Mouse (Mus musculus): ENCODE data around the gene Lin54. TPM values are rescaled to one million over a fixed set of nuclear protein-coding genes. Genes with fewer than 3 reads are reported as not detected.

Gene Lin54
- polyA plus RNA-seq (2012; rRNA removed): 6.2 and 6.6 TPM in 2 replicates

DNA sequence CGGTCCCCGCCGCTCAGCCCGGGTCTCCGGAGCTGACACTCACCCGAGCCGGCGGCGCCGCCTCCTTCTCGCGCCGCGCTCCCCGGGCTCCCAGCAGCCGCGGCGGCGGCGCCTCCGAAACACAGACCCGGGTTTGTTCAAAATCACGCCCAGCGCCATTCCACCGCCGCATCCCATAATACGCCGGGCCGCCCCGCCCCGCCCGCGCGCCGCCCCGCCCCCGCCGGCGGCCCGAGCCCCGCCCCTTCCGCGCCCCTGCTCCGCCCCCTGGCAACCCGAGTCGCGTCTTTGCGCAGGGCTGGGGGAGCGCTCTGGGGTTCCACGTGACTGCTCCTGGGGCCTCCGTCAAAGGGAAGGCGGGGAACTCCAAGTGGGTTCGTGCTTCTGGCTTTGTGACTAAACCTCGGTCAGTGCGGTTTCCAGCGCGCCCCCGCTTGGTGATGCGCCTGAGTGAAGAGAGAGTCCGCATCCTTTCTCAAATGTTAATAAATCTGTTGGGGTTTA lies at the start of gene Lin54:
Gene Lin54 (minus strand): TSS at position 182 of the 504 bp plus-strand sequence.
- peak; percentile 65 for DNase-seq (ENCODE audit: low spot score)

DNA sequence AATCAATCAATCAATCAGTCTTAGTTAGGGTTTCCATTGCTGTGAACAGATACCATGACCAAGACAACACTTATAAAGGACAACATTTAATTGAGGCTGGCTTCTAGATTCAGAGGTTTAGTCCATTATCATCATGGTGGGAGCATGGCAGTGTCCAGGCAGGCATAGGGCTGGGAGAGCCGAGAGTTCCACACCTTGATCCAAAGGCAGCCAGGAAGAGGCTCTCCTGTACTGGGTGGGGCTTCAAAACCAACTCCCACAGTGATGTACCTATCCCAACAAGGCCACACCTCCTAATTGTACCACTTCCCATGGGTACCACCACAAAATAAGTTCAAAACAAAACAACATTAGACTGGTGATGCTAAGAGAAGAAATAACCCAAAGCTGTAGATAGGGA lies 49.7 kb upstream of the Lin54 start:
- no peak for DNase-seq (ENCODE audit: low spot score)

DNA sequence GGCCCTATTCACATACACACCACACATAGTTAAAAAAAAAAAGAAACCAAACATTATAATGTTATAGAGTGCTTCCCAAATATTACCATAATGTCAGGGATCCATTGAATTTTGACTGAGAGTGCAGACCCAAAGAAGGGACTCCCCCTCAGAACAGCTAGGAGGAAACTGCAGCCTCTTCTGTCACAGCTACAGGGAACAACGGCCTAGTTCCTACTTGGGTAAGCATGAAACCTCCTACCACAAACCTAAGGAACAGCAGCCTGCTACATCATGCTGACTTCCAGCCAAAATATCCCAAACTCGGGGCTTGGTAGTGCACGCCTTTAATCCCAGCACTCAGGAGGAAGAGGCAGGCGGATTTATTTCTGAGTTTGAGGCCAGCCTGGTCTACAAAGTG lies 48.9 kb upstream of the Lin54 start:
- no peak for DNase-seq (ENCODE audit: low spot score)

DNA sequence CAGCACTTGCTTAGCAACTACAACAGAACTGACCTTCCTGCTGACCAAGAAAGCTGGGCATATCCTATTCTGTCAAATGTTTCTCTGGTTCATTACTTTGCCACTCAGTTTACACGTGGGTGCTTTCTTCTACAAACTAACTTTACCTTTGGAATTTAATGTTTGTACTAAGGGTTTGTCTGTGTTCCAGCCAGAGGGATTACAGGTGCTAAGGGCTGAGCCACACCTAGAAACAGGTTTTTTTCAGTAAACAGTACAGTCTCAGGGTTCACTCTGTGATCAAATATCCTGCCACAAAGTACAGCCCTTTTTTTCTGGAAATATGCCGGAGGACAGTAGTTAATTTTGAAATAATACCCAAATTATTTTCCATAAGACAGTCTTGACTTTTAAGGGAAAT lies 47.8 kb upstream of the Lin54 start:
- DNase-seq (ENCODE audit: low spot score): no peak

DNA sequence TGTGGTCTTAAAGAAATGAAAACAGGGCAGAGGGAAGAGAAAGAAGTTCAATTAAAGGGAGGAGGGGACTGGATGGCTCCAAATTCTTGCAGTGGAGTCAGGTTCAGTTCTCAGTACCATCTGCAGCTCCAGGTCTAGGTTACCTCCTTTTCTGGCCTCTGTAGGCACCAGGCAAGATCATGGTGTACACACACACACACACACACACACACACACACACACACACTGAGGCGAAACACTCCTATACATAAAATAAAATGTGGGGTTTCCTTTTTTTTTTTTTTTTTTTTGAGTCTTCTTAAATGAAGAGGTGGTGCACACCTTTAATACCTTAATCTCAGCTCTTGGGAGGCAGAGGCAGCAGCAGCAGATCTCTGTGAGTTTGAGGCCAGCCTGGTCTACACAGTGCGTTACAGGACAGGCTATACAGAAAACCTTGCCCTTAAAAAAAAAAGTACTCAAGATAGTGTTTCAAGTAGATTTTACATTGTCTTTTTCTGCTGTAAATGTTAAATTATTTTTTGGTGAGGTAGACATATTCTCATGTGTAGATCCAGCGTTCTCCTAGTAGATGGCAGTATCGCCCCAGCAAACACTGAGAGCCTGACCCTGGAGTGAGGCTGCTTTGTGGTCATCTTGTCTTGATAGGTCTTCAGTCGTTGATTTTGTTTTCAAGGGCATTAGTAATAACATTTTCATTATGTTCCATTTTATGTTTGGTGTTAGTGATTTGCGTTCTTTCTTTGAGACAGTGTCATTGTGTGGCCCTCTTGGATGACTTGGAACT lies 46.0 kb upstream of the Lin54 start:
- DNase-seq (ENCODE audit: low spot score): no peak

DNA sequence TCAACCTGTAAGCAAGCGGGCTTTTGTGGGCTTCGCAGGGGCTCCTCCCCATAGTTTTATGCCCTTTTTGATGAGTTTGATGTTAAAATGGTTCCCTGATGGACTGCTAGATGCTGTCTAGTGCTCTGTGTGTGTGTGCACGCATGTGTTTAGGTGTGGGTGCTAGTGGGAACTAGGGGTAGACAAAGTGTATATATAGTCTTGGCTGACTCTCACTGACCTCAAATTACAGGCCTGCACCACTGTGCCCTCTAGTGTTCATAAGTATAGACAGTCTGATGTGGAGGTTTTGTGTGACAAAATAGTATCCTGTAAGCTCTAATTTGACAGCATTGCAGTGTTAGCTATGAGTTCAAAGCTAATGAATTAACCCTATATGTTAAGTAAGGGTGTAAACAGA lies 36.2 kb upstream of the Lin54 start:
- no peak for DNase-seq (ENCODE audit: low spot score)

DNA sequence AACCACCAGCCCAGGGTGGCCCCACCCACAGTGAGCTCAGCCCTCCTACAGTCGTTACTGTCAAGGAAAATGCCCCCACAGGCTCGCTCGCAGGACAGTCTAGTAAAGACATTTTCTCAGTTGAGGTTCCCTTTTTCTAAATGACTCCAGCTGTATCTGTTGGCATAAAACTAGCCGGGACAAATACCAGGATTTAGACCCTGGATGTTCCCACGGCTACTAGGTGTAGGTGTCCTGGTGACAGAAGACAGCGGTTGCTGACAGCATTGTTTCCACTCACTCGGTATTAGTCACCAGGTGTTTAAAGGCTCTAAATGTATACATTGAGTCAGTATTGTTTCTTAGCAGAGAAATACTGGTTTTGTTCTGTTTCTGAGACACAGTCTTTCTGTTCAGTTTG lies 35.4 kb upstream of the Lin54 start:
- no peak for DNase-seq (ENCODE audit: low spot score)

DNA sequence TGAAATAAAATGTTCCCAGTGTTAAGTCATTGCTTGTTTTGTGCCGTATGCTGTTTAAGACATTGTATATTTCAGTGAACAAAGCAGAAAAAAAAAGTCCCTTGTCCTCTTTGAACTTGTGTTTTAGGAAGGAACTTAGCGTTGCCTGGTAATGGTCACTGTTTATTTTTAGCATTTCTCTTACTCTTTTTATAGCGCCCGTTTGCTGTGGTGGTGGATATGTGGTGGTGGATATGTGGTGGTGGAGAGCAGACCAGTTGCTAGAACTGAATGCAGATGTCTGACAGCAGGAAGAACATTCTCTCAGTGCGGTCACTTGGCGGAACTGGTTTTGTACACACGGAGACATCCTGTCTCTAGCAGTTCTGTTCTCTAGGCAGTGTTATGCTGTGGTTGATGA lies 25.7 kb upstream of the Lin54 start:
- no peak for DNase-seq (ENCODE audit: low spot score)

DNA sequence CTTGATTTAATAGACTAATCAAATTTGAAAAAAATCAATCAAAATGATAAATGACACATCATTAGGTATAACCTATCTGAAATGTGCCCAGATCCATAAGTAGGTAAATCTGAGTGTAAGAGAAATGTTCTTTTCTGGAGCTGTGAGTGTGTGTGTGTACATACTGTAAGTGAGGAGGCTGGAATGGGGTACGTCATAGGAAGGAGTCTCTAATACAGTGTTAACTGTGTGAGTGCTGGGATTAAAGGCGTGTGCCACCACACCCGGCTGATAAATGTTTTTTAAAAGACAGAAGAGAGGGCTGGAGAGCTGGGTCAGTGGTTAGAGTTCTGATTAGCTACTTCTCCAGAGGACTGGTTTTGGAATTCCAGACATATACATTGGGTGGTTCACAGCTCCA lies 25.2 kb upstream of the Lin54 start:
- DNase-seq (ENCODE audit: low spot score): no peak

DNA sequence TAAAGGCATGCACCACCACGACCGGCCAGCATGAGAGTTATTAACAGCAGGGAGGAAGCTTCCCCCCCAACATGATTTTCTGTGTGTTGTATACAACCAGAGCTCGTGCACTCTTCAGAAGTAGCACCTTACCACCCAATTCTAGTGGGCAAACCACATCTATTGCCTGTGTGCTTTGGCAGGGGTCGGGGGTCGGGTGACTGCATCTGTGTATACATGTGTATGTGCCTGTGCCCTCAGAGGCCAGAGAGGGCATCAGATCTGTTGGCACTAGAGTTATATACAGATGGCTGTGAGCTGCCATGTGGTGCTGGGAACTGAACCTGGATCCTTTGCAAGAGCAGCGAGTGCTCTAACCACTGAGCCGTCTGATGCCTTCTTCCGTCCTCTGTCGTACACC lies 24.5 kb upstream of the Lin54 start:
- DNase-seq (ENCODE audit: low spot score): no peak

DNA sequence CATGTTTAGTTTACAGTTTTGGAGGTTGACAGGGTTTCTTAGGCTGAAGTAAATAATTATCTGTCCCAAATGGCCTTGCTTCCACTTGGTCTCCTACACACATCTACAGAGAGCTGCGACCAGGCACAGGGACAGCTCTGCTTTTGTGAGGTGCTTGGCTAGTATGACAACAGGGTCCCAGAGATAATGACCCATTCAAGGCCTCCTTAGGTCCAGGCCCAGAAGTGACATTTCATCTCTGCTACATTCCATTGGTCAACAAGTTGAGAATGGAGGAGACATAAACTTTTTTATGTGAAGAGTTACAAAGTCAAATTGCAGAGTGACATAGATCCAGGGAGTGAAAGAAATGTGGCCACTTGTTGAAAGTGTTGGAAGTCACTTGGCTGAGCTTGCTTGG lies 22.9 kb upstream of the Lin54 start:
- DNase-seq (ENCODE audit: low spot score): no peak

DNA sequence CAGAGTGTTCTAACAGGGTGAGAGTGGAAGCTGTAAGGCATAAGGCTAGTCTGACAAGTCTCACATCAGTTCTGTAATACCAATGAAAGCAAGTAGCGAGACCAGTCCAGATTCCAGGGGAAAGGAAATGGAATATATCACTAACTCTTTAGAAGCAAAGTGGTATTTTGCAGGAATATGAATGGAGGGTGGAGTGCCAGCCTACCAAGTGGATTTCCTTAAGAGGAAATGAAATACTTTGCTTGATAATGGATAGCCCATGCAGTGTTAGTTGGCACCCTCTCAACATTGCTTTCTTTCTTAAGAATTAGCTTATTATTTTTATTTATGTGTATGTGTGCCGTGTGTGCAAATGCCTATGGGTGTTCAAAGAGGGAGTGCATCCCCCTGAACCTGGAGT lies 19.8 kb upstream of the Lin54 start:
- no peak for DNase-seq (ENCODE audit: low spot score)

DNA sequence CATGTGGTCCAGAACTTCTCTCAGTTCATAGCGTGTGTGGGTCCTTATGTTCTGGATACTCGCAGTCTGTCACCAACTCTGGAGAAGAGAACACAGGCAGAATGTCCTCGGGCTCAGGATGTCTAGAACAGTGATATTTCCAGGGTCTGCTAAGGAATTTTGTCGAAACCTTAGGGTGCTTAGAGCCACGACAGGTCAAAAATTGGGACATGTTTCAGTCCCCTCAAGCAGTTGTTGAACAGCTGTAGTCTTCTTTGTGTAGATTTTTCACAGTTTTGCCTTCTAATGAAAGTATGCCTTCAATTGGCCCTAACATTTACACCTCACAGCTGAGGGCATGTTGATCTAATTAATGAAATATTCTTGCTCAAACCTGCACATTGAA lies 18.6 kb upstream of the Lin54 start:
- no peak for DNase-seq (ENCODE audit: low spot score)

DNA sequence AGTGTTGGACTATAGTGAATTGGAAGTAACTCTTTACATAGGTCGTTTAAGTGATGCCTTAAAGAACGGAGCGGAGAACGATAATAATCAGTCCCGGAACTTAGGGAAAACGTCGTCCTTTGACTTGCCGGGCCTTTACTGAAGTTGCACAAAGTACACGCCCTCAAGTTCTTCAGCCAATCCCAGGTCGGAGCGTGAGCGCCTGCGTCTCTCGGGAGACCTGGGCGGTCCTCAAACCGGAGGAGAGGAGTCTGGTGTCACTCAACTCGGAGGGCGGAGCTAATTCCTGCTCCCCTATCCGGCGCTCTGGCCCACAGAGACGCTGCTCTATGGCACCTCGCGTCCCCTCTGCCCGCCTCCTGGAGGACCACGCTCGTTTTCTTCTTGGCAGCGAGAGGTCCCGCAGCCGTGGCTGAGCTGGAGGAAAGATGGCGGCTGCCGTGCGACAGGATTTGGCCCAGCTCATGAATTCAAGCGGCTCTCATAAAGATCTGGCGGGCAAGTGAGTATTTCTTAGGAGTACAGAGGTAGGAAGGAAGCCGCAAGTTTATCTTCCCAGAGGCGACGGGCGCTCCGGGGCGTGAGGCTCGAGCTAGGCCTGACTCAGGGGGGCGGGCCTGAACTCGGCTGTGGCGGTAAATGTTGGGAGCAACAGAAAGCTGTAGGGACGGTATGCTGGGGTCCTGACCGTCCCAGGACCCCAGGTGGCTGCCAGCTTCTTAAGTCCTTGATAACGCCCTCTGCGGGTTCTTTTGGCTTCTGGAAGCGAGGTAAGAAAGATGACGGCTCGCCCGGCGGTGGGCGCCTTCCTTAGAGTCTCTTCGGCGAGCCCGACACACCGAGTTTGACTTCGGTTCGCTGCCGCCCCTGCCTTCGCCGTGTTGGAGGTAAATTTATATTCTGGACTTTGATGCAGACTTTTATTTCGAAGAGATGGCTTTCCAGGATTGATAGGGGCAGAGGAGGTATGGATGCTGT lies 17.9 kb upstream of the Lin54 start, which contains the start of gene Cops4:
Gene Cops4 (plus strand): TSS at position 261 of the 978 bp plus-strand sequence.
- DNase-seq (ENCODE audit: low spot score): peak; percentile 82

DNA sequence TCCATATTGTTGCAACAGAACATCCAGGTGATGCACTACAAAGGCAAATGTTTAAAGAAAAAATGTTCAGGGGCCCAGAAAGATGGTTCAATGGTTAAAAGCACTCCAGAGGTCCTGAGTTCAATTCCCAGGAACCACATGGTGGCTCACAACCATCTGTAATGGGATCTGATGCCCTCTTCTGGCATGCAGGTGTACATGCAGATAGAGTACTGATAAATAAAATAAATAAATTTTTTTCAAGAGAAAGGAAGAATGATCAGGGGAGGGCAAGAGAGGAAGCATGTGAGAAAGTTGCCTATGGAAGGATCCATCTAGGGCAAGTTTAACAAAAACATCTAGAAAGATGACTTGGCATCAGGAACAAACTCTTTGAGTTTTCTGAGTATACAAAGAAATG lies 12.1 kb upstream of the Lin54 start:
- DNase-seq (ENCODE audit: low spot score): no peak

DNA sequence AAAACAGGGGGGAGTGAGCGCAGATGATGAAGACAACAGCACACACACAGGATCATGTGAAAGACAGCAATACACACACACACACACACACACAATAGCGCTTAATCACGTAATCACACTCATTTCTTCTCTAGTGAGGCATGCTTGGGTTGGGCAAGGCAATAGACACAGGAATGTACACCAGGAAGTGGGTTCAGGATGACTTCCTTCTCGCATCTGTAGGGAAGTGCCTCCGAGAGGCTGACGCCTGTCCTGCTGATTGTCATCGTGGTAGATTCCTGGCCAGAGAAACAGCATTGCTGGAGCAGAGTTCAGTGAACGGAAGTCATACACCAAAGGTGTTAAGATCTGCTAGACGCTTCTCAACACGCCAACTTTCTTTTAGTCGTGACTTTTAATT lies 8.8 kb upstream of the Lin54 start:
- no peak for DNase-seq (ENCODE audit: low spot score)

DNA sequence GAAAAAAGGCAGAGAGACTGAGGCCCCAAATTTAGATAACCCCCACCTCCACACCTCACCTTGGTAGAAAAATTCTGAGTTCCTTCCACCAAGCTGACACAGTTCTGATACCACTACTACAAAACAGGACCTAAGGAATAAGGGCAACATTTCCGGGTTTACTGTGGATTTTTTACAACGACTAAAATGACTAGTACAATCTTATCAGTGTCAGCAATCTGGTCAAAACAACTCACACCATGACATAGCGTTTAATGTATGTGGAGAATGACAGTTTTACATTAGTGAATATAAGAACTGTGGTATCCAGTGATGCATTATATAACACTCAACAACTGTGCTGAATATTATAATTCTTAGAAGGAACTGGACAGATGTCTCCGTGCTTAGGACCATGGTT lies 828 bp upstream of the Lin54 start:
- no peak for DNase-seq (ENCODE audit: low spot score)

DNA sequence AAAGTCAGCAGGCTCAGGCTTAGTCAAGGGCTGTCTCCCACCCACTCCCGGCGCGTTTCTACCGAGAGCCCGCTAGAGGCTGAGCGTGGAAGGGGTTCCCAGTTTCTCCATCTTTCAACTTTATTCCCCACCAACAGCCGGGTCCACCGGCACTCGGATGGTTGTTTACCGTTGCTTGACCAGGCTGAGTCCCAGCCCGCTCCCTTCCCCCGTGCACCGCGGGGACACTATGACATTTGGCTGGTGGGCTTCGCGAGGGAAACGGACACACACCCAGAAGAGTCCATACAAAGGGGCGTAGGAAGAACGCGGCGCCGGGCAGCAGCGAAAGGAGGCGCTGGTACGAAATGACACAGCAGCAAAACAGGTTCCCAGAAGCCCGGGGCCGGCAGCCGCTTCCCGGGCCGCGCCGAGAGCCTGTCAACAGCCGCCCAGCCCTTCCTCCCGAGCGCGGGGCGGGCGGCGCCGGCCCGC lies 571 bp downstream of the Lin54 start:
- DNase-seq (ENCODE audit: low spot score): peak; percentile 33

DNA sequence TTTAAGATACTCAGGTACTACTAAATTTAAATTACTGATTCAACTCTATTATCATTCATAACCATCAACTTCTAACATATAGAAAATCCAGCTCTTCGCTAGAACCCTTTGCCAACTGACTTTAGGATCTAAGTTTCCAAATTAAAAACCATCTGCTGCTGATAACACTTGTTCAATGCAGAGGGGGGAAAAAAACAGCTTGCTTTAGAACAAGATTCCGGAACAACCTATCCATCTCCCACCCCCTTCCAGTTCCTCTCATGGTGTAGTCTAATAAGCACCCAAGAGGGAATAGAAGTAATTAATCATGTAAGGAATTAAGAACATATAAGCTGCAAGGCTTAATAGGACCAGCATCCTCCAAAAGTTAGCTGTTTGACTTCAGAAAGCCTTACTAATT lies 1.2 kb downstream of the Lin54 start:
- DNase-seq (ENCODE audit: low spot score): no peak

DNA sequence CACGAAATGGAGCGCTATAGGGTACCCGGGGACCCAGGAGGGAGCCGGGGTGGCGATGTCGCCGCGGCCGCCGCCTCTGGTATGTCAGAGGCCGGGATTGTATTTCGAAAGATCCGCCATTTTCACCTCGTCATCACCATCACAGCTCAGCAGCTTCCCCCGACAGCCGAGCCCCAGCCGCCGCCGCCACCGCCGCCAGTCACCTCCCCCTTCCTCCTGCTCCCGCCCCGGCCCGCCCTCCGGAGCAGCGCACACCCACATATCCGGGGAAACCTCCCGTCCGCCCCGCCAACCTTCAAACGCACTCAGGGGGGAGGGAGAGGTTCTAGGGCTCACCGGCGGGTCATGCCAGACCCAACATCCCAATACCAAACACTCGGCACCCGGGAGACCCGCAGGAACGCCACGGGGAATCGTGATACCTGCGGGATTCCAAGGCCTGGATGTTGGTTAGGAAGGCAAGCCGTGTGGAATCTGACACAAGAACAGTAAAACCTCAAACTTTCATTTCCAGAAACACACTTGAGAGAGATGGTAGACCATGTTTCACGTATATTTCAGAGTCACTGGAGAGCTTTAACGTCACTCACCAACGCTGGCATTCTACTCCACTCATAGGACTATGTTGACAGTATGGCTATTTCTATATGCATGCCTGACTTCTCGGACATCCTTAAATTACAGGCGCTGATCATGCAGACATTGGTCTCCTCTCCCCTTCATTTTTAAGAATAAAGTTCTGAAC lies 1.8 kb downstream of the Lin54 start:
- peak; percentile 53 for DNase-seq (ENCODE audit: low spot score)

DNA sequence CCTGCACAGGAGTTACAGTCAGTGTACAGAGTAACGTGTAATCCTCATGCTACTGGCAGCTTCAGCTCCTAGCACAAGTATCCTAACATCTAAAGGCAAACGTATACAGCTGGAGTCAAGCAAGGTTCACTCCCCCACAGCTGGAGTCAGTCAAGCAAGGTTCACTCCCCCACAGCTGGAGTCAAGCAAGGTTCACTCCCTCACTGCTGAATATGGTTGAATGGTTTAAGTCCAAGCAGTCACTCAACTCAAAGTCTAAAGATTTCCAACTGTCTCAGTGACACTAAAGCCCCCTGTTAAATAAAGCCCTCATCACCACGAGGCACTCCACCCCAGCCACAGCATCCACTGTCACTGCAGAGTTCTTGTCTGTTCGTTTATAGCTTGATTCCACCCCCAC lies 8.7 kb downstream of the Lin54 start:
- no peak for DNase-seq (ENCODE audit: low spot score)

DNA sequence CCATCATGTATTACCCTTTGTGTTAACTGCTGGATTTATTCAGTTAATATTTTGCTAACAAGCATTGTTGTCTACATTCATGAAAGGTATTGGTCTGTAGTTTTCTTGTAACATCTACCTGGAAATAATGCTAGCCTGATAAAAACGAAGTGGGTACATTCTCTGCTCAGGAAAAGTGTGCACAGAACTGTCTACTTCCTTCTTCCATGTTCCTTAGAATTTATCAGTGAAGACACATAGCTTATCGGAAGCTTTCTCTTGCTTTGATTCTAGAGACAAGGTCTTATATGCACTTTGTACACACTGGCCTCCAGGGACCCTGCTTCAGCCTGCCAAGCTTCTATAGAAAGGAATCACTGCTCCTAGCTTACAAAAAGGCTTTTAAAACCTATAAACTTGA lies 11.1 kb downstream of the Lin54 start:
- DNase-seq (ENCODE audit: low spot score): no peak
